Mouse (Mus musculus) cerebellum, adult 2 months (tissue): Measurements from ENCODE around the gene Lrrc41. TPM values are rescaled to one million over a fixed set of nuclear protein-coding genes. Genes with fewer than 3 reads are reported as not detected.
A peak's percentile ranks its signal among the peaks of the same experiment; 100 is the strongest.

Source experiments
- DNase-seq, 2 experiments: peaks; one replicate each; pipeline ENCODE4 v3.0.0; 2021
- H3K27ac ChIP-seq: fragments of 200-500 bp; 2 replicates; pipeline ENCODE4 v1.5.1; 2012; ENCODE audit warnings: low read length, control low read depth, inconsistent platforms; ENCODE audit not compliant: insufficient read depth
- H3K27me3 ChIP-seq: fragments of 200-500 bp; 2 replicates; pipeline ENCODE4 v1.6.1; 2012; ENCODE audit warnings: inconsistent platforms, mild to moderate bottlenecking, low read length, moderate library complexity; ENCODE audit not compliant: control insufficient read depth, insufficient read depth
- H3K4me1 ChIP-seq: fragments of 200-500 bp; 2 replicates; pipeline ENCODE4 v1.6.1; 2011; ENCODE audit warnings: low read length; ENCODE audit not compliant: control insufficient read depth, insufficient read depth
- H3K4me3 ChIP-seq: fragments of 200-500 bp; replicated peaks from 2 replicates; pipeline ENCODE3; 2011; ENCODE audit warnings: mild to moderate bottlenecking, low read depth, low read length, control low read depth; ENCODE audit not compliant: insufficient read depth
- CTCF ChIP-seq: fragments of 200-500 bp; IDR thresholded peaks from 2 replicates; pipeline ENCODE4 v1.5.1; 2011; ENCODE audit warnings: low read depth, mild to moderate bottlenecking, control low read depth, low read length, moderate library complexity, borderline replicate concordance; ENCODE audit not compliant: insufficient read depth
- POLR2A ChIP-seq: fragments of 200-500 bp; IDR thresholded peaks from 2 replicates; pipeline ENCODE4 v1.6.1; 2011; ENCODE audit warnings: low read length, control low read depth, borderline replicate concordance; ENCODE audit not compliant: insufficient read depth
- WGBS: fragments of 180-500 bp; shearing (Covaris S2); methylation state at CpG from one replicate; pipeline ENCODE4 v1.1.7; 2018; 5-methylcytosine and 5-hydroxymethylcytosine counted together
- polyA plus RNA-seq: library from polyadenylated mRNA; depleted of rRNA; stranded (reverse); fragments of >200 nt; gene quantifications from 2 replicates; pipeline ENCODE4 v1.2.3, GENCODE M21; 2012

Gene Lrrc41
- polyA plus RNA-seq, 1 experiment, result 34.6 TPM

- Histone ChIP-seq H3K27ac (no peak overlapping the region), H3K27me3 (no peaks in the 10 kb centered on the region), H3K4me1 (no peaks in the 10 kb centered on the region), H3K4me3 (no peak overlapping the region)
- no peak for TF ChIP-seq POLR2A
- TF ChIP-seq CTCF, result no peak
- peak in 1 of 2 experiments; percentile 23 for DNase-seq
- 37% methylated on average over 23 of the region's 23 CpGs for WGBS
Observed at GRCm38 (mm10) chr4:116088510-116089249, 13.6 kb downstream of the Lrrc41 start.

GRCm38 (mm10) chr4:116096291-116096690 lies 21.2 kb downstream of the Lrrc41 start:
- Histone ChIP-seq H3K27ac (no peak overlapping the region), H3K4me3 (no peak overlapping the region), H3K27me3 (no peaks in the 10 kb centered on the region), H3K4me1 (no peaks in the 10 kb centered on the region)
- 58% methylated on average over 10 of the region's 10 CpGs for whole genome bisulfite sequencing
- no peak for DNase-seq
- TF ChIP-seq POLR2A (no peak), CTCF (no peak)

- WGBS, result 88% methylated on average over 8 of the region's 8 CpGs
Observed at GRCm38 (mm10) chr4:116097211-116097610, 22.1 kb downstream of the Lrrc41 start.

GRCm38 (mm10) chr4:116100959-116101358 lies 25.9 kb downstream of the Lrrc41 start:
- no peaks in the 10 kb centered on the region for H3K4me1 ChIP-seq
- H3K27ac ChIP-seq, result no peak overlapping the region
- H3K4me3 ChIP-seq, result no peak overlapping the region
- TF ChIP-seq POLR2A (no peak), CTCF (no peak)
- WGBS, result 80% methylated on average over 7 of the region's 7 CpGs
- no peaks in the 10 kb centered on the region for H3K27me3 ChIP-seq
- no peak for DNase-seq

More at GRCm38 (mm10) chr4:116097211-116097610, 22.1 kb downstream of the Lrrc41 start:
- no peak overlapping the region for H3K4me3 ChIP-seq
- TF ChIP-seq CTCF (no peak), POLR2A (no peak)
- H3K4me1 ChIP-seq, result no peaks in the 10 kb centered on the region
- H3K27ac ChIP-seq, result no peak overlapping the region
- no peaks in the 10 kb centered on the region for H3K27me3 ChIP-seq
- no peak for DNase-seq

- H3K4me3 ChIP-seq, result no peak overlapping the region
- TF ChIP-seq POLR2A, result no peak
- no peak for TF ChIP-seq CTCF
- no peaks in the 10 kb centered on the region for H3K27me3 ChIP-seq
- no peaks in the 10 kb centered on the region for H3K4me1 ChIP-seq
- DNase-seq, result no peak
- WGBS, result 92% methylated on average over 5 of the region's 5 CpGs
- H3K27ac ChIP-seq, result no peak overlapping the region
Observed at GRCm38 (mm10) chr4:116105278-116105677, 30.2 kb downstream of the Lrrc41 start.

- Histone ChIP-seq H3K27ac (no peak overlapping the region), H3K4me3 (no peak overlapping the region), H3K27me3 (no peaks in the 10 kb centered on the region), H3K4me1 (no peaks in the 10 kb centered on the region)
- DNase-seq, result no peak
- 91% methylated on average over 6 of the region's 6 CpGs for WGBS
- TF ChIP-seq CTCF (no peak), POLR2A (no peak)
Observed at GRCm38 (mm10) chr4:116110695-116111094, 35.6 kb downstream of the Lrrc41 start.

GRCm38 (mm10) chr4:116111486-116111885 lies 36.4 kb downstream of the Lrrc41 start:
- 63% methylated on average over 2 of the region's 2 CpGs for WGBS
- H3K4me1 ChIP-seq, result no peaks in the 10 kb centered on the region
- TF ChIP-seq POLR2A (no peak), CTCF (no peak)
- H3K27me3 ChIP-seq, result no peaks in the 10 kb centered on the region
- H3K4me3 ChIP-seq, result no peak overlapping the region
- H3K27ac ChIP-seq, result no peak overlapping the region
- no peak for DNase-seq

- TF ChIP-seq CTCF (no peak), POLR2A (no peak)
- no peaks in the 10 kb centered on the region; the same call in 1 of the 2 replicates for H3K4me1 ChIP-seq
- H3K27me3 ChIP-seq, result no peaks in the 10 kb centered on the region
- H3K4me3 ChIP-seq, result no peak overlapping the region
- no peak for DNase-seq
- 7% methylated on average over 1 of the region's 1 CpGs for WGBS
- no peak overlapping the region for H3K27ac ChIP-seq
Observed at GRCm38 (mm10) chr4:116122762-116123161, 47.7 kb downstream of the Lrrc41 start.
